Mouse (Mus musculus) MEL (cell line): ENCODE results near the gene Camta1. TPM values are rescaled to one million over a fixed set of nuclear protein-coding genes. Genes with fewer than 3 reads are reported as not detected.

Experiments
- DNase-seq: peaks from one replicate; pipeline ENCODE4 v3.0.0; 2011; ENCODE audit warnings: low read depth, low spot score
- H3K27ac ChIP-seq: 2 replicates; pipeline ENCODE4 v1.5.1; 2012; ENCODE audit warnings: low read depth, mild to moderate bottlenecking, control low read depth, low read length, moderate library complexity; ENCODE audit not compliant: control insufficient read depth
- H3K27me3 ChIP-seq, 2 experiments: fragments of 150-350 bp in 1 of 2; sonication (generic) in 1 of 2; 2 replicates each; pipeline ENCODE4 v1.6.1; 2012; ENCODE audit warnings: low read length in 2 of 2, mild to moderate bottlenecking in 2 of 2, improper control_type of control experiment in 1 of 2, moderate library complexity in 1 of 2; ENCODE audit not compliant: insufficient read depth in 2 of 2, control insufficient read depth in 1 of 2
- H3K36me3 ChIP-seq, 2 experiments: 2 replicates each; pipeline ENCODE4 v1.6.1; 2012 to 2014; ENCODE audit warnings: low read length in 2 of 2, improper control_type of control experiment in 1 of 2, inconsistent platforms in 1 of 2, mild to moderate bottlenecking in 1 of 2; ENCODE audit not compliant: insufficient read depth in 2 of 2, control insufficient read depth in 1 of 2
- H3K4me1 ChIP-seq, 2 experiments: fragments of 150-350 bp in 1 of 2; sonication (generic) in 1 of 2; 2 replicates each; pipeline ENCODE4 v1.6.1; 2012; ENCODE audit warnings: low read length in 2 of 2, improper control_type of control experiment in 1 of 2, mild to moderate bottlenecking in 1 of 2; ENCODE audit not compliant: insufficient read depth in 2 of 2, control insufficient read depth in 1 of 2
- H3K4me3 ChIP-seq, 2 experiments: fragments of 150-350 bp in 1 of 2; sonication (generic) in 1 of 2; 2 replicates each; pipeline ENCODE4 v1.5.1; 2012; ENCODE audit warnings: low read depth in 2 of 2, low read length in 2 of 2, mild to moderate bottlenecking in 2 of 2, moderate library complexity in 2 of 2, control low read depth in 1 of 2, improper control_type of control experiment in 1 of 2; ENCODE audit not compliant: control insufficient read depth in 1 of 2, insufficient read depth in 1 of 2
- H3K79me2 ChIP-seq: 2 replicates; pipeline ENCODE4 v1.6.1; 2012; ENCODE audit warnings: mild to moderate bottlenecking, low read length, moderate library complexity; ENCODE audit not compliant: control insufficient read depth, poor library complexity, insufficient read depth
- H3K9ac ChIP-seq: 2 replicates; pipeline ENCODE4 v1.6.1; 2012; ENCODE audit warnings: low read depth, mild to moderate bottlenecking, control low read depth, low read length, moderate library complexity; ENCODE audit not compliant: control insufficient read depth, poor library complexity, severe bottlenecking
- H3K9me3 ChIP-seq: fragments of 150-350 bp; sonication (generic); replicated peaks from 2 replicates; pipeline ENCODE4 v1.6.1; 2012; ENCODE audit warnings: mild to moderate bottlenecking, low read length, improper control_type of control experiment, moderate library complexity; ENCODE audit not compliant: insufficient read depth
- BHLHE40 ChIP-seq: IDR thresholded peaks from 2 replicates; pipeline ENCODE4 v1.6.1; 2012; ENCODE audit warnings: low read depth, mild to moderate bottlenecking, inconsistent platforms, low read length, improper control_type of control experiment, borderline replicate concordance
- CHD1 ChIP-seq: IDR thresholded peaks from 2 replicates; pipeline ENCODE4 v1.6.1; 2012; ENCODE audit warnings: low read depth, mild to moderate bottlenecking, inconsistent platforms, low read length, improper control_type of control experiment
- CHD2 ChIP-seq: IDR thresholded peaks from 2 replicates; pipeline ENCODE4 v1.6.1; 2011; ENCODE audit warnings: low read length, improper control_type of control experiment
- CTCF ChIP-seq, 3 experiments: IDR thresholded peaks in 2 of 3; conservative IDR thresholded peaks in 1 of 3; 2 replicates each; pipeline ENCODE4 v1.5.1; 2011 to 2012; ENCODE audit warnings: low read length in 3 of 3, low read depth in 2 of 3, mild to moderate bottlenecking in 2 of 3, improper control_type of control experiment in 1 of 3, inconsistent platforms in 1 of 3, mixed read lengths in 1 of 3, moderate library complexity in 1 of 3; ENCODE audit not compliant: control insufficient read depth in 1 of 3, insufficient read depth in 1 of 3, poor library complexity in 1 of 3, severe bottlenecking in 1 of 3
- E2F4 ChIP-seq: IDR thresholded peaks from 2 replicates; pipeline ENCODE4 v1.6.1; 2011; ENCODE audit warnings: low read depth, low read length, improper control_type of control experiment, borderline replicate concordance
- ELF1 ChIP-seq: IDR thresholded peaks from 2 replicates; pipeline ENCODE4 v1.6.1; 2014; ENCODE audit warnings: low read depth, mild to moderate bottlenecking, inconsistent platforms, low read length, improper control_type of control experiment, moderate library complexity
- ETS1 ChIP-seq: IDR thresholded peaks from 2 replicates; pipeline ENCODE4 v1.6.1; 2012; ENCODE audit warnings: low read depth, mild to moderate bottlenecking, inconsistent platforms, low read length, improper control_type of control experiment, moderate library complexity
- GABPA ChIP-seq: IDR thresholded peaks from 2 replicates; pipeline ENCODE4 v1.6.1; 2012; ENCODE audit warnings: low read depth, mild to moderate bottlenecking, inconsistent platforms, low read length, improper control_type of control experiment, moderate library complexity
- GATA1 ChIP-seq: IDR thresholded peaks from 2 replicates; pipeline ENCODE4 v1.6.1; 2011; ENCODE audit warnings: low read depth, low read length, improper control_type of control experiment
- JUND ChIP-seq: IDR thresholded peaks from 2 replicates; pipeline ENCODE4 v1.6.1; 2011; ENCODE audit warnings: low read depth, mild to moderate bottlenecking, improper control_type of control experiment, low read length
- KAT2A ChIP-seq: conservative IDR thresholded peaks from 2 replicates; pipeline ENCODE4 v1.6.1; 2012; ENCODE audit warnings: low read depth, low read length, improper control_type of control experiment, inconsistent platforms
- MAX ChIP-seq: IDR thresholded peaks from 2 replicates; pipeline ENCODE4 v1.6.1; 2011; ENCODE audit warnings: low read length, improper control_type of control experiment
- MXI1 ChIP-seq: IDR thresholded peaks from 2 replicates; pipeline ENCODE4 v1.6.1; 2011; ENCODE audit warnings: mild to moderate bottlenecking, low read depth, low read length, improper control_type of control experiment
- MYB ChIP-seq: IDR thresholded peaks from 2 replicates; pipeline ENCODE4 v1.6.1; 2011; ENCODE audit warnings: mild to moderate bottlenecking, low read depth, low read length, improper control_type of control experiment
- MYC ChIP-seq: IDR thresholded peaks from 2 replicates; pipeline ENCODE4 v1.6.1; 2011; ENCODE audit warnings: low read depth, mild to moderate bottlenecking, low read length, improper control_type of control experiment, moderate library complexity
- NELFE ChIP-seq: IDR thresholded peaks from 2 replicates; pipeline ENCODE4 v1.6.1; 2011; ENCODE audit warnings: low read depth, low read length, improper control_type of control experiment
- NRF1 ChIP-seq: IDR thresholded peaks from 2 replicates; pipeline ENCODE4 v1.6.1; 2014; ENCODE audit warnings: low read depth, mild to moderate bottlenecking, inconsistent platforms, low read length, improper control_type of control experiment, moderate library complexity; ENCODE audit not compliant: poor library complexity, insufficient read depth, severe bottlenecking
- POLR2A ChIP-seq, 2 experiments: IDR thresholded peaks; 2 replicates each; pipeline ENCODE4 v1.6.1; 2011 to 2012; ENCODE audit warnings: low read length in 2 of 2, mild to moderate bottlenecking in 2 of 2, control low read depth in 1 of 2, improper control_type of control experiment in 1 of 2, low read depth in 1 of 2, moderate library complexity in 1 of 2; ENCODE audit not compliant: control insufficient read depth in 1 of 2, insufficient read depth in 1 of 2, poor library complexity in 1 of 2
- POLR2AphosphoS2 ChIP-seq: IDR thresholded peaks from 2 replicates; pipeline ENCODE4 v1.6.1; 2011; ENCODE audit warnings: low read length, improper control_type of control experiment
- POLR2AphosphoS5 ChIP-seq: IDR thresholded peaks from 2 replicates; pipeline ENCODE4 v1.6.1; 2012; ENCODE audit warnings: low read depth, borderline replicate concordance, mild to moderate bottlenecking, inconsistent platforms, low read length, moderate library complexity, mixed read lengths
- RCOR1 ChIP-seq: IDR thresholded peaks from 2 replicates; pipeline ENCODE4 v1.6.1; 2012; ENCODE audit warnings: low read depth, mild to moderate bottlenecking, inconsistent platforms, low read length, improper control_type of control experiment
- SIN3A ChIP-seq: IDR thresholded peaks from 2 replicates; pipeline ENCODE4 v1.6.1; 2012; ENCODE audit warnings: low read length, improper control_type of control experiment, inconsistent platforms
- SMC3 ChIP-seq: IDR thresholded peaks from 2 replicates; pipeline ENCODE4 v1.6.1; 2011; ENCODE audit warnings: low read depth, low read length, improper control_type of control experiment
- TAL1 ChIP-seq: IDR thresholded peaks from 2 replicates; pipeline ENCODE4 v1.6.1; 2012; ENCODE audit warnings: mild to moderate bottlenecking, inconsistent platforms, low read length, moderate library complexity, mixed read lengths
- TCF12 ChIP-seq: IDR thresholded peaks from 2 replicates; pipeline ENCODE4 v1.6.1; 2014; ENCODE audit warnings: low read depth, mild to moderate bottlenecking, inconsistent platforms, low read length, improper control_type of control experiment, moderate library complexity
- USF1 ChIP-seq: IDR thresholded peaks from 2 replicates; pipeline ENCODE4 v1.6.1; 2014; ENCODE audit warnings: low read depth, mild to moderate bottlenecking, inconsistent platforms, low read length, improper control_type of control experiment, moderate library complexity
- ZC3H11A ChIP-seq: IDR thresholded peaks from 2 replicates; pipeline ENCODE4 v1.6.1; 2012; ENCODE audit warnings: low read depth, mild to moderate bottlenecking, inconsistent platforms, low read length, improper control_type of control experiment
- ZMIZ1 ChIP-seq: IDR thresholded peaks from 2 replicates; pipeline ENCODE4 v1.6.1; 2012; ENCODE audit warnings: low read depth, mild to moderate bottlenecking, inconsistent platforms, low read length, improper control_type of control experiment, moderate library complexity
- ZNF384 ChIP-seq: IDR thresholded peaks from 2 replicates; pipeline ENCODE4 v1.6.1; 2012; ENCODE audit warnings: low read depth, mild to moderate bottlenecking, inconsistent platforms, low read length, improper control_type of control experiment
- polyA plus RNA-seq, 2 experiments: library from polyadenylated mRNA; stranded (reverse) in 1 of 2; unstranded in 1 of 2; fragments of >175 nt in 1 of 2; fragments of >200 nt in 1 of 2; gene quantifications; 2 replicates each; pipeline versions ENCODE4 v1.2.1 to v1.2.4; 2012; ENCODE audit warnings: low replicate concordance in 2 of 2, low read depth in 1 of 2; ENCODE audit not compliant: insufficient read length in 2 of 2, insufficient read depth in 1 of 2, missing spikeins in 1 of 2
- total RNA-seq: library from RNA; depleted of rRNA; stranded (reverse); fragments of 300-350 nt; gene quantifications from 2 replicates; pipeline ENCODE4 v1.2.3, GENCODE M21; 2012

Camta1 gene
- total and polyA plus RNA-seq, 3 experiments = 28.2 to 87.5 TPM; not detected in 1

DNA sequence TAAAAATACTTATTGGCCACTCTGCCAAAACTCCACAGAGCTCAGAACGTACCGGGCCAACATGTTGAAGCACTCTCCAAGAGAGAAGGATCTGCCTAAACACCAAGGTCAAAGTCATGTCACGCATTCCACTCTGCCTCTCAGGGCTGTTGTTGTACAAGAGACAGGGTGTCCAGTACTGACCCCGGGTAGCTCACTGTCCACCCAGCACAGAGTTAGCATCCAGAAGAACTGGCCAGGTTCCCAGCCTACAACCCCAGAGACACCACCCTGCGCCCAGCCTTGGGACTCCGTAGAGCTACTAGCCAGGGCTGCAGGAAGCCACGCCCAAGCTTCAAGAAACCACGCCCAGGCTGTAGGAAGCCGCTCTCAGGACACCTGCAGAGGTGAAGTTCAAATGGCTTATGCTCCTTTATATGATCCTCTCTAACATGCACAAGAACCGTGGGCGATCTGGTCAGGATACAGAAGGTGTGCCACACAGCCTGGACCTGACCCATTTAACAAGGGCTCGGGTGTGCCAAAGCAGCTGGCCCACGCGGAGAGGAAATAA is 41.1 kb upstream of the Camta1 start:
- Histone ChIP-seq H3K9ac (peak overlapping the region; percentile 60), H3K9me3 (no peaks in the 10 kb centered on the region), H3K4me1 (peaks cover 17 to 43% of the 10 kb centered on the region in 2 experiments), H3K79me2 (no peaks in the 10 kb centered on the region), H3K4me3 (peak overlapping the region; percentile 60 to 96), H3K36me3 (peaks cover 0 to 30% of the 10 kb centered on the region in 2 experiments; a peak in 2 of 4 replicates), H3K27me3 (no peaks in the 10 kb centered on the region), H3K27ac (peak overlapping the region; percentile 68)
- peak; percentile 85 for DNase-seq
- TF ChIP-seq RCOR1 (no peak), ZMIZ1 (no peak), ZNF384 (no peak), CHD2 (no peak), CTCF (IDR thresholded peaks at IDR 0.05 in 2 of 3, conservative IDR thresholded peaks at IDR 0.05 in 1 of 3; ENCODE audit: control insufficient read depth in 1 of 3, insufficient read depth in 1 of 3, low read depth in 2 of 3, low read length in 3 of 3, poor library complexity in 1 of 3, severe bottlenecking in 1 of 3) (no peak), SMC3 (no peak), GATA1 (no peak), JUND (no peak), TCF12 (no peak), ETS1 (no peak), MXI1 (peak; percentile 66), ZC3H11A (no peak), USF1 (no peak), TAL1 (no peak), BHLHE40 (no peak), POLR2AphosphoS2 (no peak), ELF1 (no peak), E2F4 (no peak), NELFE (peak; percentile 32; the same call in 1 of the 2 replicates), MYB (no peak), GABPA (no peak), CHD1 (no peak), NRF1 (no peak), POLR2AphosphoS5 (no peak), KAT2A (no peak), MAX (no peak), MYC (no peak), POLR2A (IDR thresholded peaks at IDR 0.05; ENCODE audit: control insufficient read depth in 1 of 2, insufficient read depth in 1 of 2, low read depth in 1 of 2, low read length in 2 of 2, poor library complexity in 1 of 2) (0 out of 4 replicates have a peak, but pooled peaks of 1 of the 2 experiments have one; percentile 39), SIN3A (peak; percentile 60)
